Mouse (Mus musculus) cerebellum, adult 8-10 months (tissue): ENCODE measurements around the gene Abca3.
"Not testable (repeated sequence)": the region's sequence is repeated elsewhere in the genome, so short reads cannot be mapped to it uniquely, and the experiment has no call there.

Experiments used
- DNase-seq: peaks from one replicate; pipeline ENCODE4 v3.0.0; 2022

Abca3 gene

DNA sequence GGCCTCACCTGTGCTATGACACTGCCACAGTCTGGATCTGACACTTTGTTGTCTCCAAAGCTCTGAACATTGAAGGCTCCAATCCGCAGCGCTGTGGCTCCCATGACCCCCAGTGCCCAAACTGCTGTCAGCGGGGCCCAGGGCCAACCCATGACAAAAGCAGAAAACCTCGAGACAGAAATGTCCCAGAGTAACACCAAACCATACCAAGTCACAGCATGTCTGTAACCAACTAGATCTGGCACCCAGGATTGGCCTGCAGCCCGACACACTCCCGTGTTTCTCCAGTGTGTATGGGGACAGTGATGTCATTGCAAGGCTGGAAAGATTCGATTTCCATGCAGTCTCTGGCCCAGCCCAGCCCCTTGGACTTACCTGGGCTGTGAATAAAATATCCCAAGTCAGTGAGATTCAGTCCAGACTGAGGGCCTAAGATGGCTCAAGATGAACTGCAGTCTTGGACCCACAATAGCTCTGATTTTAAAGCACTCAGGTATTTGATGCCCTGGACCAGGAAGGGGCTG lies 90.9 kb downstream of the Abca3 start, which contains the start of gene Dnase1l2:
Gene Dnase1l2, minus strand, starts transcription at position 474 of the 524 bp plus-strand sequence.
- DNase-seq, result no peak

DNA sequence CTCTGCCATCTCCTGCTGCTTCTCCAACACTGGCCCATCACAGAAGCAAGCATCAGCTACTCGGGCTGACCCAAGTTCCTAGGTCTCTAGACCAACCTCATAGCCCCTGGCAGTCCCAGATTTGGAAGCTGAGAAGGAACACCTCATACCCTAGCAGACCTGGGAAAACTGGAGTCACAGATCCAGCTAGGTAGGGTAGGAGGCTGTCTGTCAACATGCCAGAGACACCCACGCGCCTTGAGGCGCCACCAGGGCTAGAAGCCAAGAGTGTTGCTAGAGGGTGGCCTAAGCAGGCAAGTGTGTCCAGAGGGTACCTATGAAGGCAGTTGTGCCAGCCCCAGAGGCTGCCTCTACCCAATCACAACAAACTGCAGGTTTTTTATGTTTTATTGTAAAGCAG lies 91.7 kb downstream of the Abca3 start:
- peak; percentile 72 for DNase-seq

DNA sequence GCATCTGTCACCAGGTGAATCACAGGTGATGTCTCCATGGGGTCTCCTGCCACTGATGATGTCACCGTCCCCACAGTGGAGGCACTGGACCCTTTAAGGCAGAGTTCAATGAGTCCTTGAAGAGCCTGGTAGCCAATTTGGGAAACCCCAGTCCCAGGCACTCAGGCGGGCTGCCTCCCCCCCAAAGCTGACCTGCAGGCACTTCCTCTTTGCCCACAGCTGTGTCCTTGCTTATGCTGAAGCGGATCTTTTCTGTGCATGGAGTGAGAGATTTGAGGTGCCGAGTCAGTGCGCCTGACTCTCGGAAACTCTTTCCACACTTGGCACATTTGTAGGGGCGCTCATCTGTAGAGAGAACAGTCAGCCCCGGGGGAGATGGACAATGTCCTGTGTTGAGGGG lies 94.8 kb downstream of the Abca3 start:
- DNase-seq, result no peak

DNA sequence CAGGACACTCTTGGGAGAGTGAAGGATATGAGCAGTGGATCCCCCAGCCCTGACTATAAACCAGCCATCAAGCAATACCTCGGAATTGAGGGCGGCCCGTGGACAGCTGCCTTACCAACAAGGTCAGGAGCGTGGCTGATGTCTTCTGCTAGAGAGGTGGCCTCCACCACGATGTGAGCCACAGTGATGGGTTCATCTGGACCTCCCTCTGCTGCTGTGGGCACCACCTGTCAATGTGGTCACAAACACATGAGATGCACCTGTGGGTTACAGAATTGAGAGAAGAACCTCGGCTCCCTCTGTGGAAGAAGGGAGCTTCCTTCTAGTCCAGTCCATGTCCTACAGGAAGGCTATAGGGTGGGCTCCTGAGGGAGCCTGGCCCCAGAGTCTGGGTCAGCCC lies 97.8 kb downstream of the Abca3 start:
- no peak for DNase-seq

DNA sequence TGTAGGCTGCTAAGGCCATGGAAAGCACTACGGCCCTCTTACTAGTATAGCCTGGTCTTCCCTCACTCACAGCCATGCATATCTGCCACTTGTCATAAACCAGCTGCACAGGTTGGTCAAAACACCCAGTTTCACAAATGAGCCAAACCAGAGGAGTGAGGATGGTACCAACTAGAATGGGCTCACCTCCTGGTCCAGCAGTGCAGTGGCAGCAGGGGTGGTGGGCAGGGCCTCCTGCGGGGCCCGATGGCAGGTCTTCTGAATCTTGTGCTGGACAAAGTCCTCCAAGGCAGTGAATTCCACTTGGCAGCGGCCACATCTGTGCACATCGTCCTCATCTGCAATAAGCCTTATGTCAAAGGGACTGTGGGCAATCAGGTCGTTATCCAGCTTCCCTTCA lies 99.5 kb downstream of the Abca3 start:
- no peak for DNase-seq

DNA sequence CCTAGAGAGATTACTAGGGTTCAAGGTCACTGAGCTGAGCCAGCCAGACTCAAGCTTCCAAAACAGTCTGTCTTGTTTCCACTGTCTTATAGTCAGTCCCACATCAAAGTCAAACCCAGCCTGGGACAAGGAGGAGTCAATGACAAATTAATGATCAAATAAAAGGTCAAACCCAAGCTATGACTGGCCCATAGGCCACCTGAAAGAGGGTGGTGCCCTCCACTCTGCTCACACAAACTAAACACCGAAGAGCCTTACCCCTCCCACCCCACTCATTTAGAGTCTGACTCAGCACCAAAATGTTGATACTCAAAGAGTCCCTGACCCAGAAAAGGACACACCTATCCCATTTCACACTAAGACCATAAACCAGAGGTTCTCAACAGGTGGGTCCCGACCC lies 101.6 kb downstream of the Abca3 start:
- DNase-seq, result no peak

DNA sequence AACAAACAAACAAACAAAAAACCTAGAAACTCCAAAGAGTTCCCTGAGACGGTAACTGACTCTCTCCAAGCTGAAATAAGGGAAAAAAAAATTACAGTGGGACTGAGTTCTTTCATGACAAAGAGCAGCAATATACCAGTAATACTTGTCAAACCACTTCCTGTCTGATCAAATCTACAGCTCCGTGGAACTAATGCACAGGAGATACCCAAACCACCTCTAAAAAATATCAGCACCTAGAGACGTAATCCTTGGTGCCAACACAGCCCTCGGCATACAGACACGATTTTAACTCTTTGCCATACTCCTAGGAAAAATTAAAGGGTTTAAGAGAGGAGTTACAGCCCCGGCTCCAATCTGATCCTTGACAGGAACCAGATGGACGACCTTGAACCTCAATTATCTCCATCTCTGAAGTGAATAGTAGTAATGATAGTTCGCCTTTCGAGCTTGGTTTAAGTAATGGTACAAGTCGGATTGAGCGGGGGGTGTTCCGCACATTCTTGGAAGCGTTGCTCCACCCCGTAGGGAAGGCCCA lies 102.5 kb downstream of the Abca3 start:
- no peak for DNase-seq

DNA sequence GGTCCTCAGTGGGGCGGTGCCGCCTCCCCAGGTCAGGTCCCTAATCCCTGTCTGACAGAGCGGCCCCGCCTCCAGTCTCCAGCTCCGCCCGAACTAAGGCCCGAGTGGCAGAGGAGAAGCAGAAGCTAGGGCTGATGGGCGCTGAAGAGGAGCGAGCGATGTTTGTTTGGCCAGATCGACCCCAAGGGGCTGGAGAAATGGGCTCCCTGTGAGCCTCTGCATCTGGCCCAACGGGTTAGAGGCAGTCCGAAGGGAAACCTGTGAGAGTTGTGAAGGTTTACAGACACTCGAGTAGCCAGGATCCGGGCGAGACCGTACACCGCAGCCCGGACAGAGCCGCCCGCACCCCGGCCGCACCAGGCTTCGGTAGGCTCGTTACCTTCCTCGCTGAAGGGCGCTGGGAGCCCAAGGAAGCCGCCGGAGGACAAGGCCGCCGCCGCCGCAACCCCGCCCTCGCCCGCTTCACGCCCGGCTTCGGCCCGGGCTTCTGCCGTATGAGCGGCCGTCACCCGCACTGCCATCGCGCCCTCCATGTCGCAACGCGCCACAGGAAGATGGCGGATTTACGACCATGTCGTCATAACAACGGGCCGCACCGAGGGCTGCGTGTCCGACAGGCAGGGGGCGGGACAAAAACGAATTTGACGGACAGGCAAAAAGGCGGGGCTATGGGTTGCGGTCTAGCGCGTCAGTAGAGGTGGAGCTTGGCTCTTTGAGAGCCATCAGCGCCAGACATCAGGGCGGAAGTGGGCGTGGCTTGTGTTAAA lies 103.2 kb downstream of the Abca3 start:
- DNase-seq, result peak; percentile 98

DNA sequence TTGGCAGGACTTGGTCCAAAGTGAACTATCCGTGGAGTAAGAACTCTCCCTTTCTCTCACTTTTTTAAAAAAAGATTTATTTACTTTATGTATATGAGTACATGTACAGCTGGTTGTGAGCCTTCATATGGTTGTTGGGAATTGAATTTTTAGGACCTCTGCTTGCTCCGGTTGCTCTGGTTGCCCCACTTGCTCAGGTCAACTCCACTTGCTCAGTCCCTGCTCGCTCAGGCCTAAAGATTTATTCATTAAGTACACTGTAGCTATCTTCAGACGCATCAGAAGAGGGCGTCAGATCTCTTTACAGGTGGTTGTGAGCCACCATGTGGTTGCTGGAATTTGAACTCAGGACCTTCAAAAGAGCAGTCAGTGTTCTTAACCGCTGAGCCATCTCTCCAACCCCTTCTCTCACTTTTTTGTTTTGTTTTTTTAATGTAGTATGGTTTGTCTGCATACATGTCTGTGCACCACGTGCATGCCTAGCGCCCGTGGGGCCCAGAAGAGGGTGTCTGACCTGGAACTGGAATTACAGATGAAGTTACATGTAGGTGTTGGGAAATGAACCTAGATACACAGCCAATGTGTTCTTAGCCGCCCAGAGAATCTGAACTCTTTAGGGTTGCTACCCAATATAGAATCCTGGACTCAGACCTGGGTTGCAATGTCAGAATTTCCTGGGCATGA lies 103.9 kb downstream of the Abca3 start:
- DNase-seq, result not testable (repeated sequence)
